Mouse (Mus musculus) C2C12 (cell line): ENCODE results near the gene Gna13.

ENCODE experiments used
- CTCF ChIP-seq: IDR thresholded peaks from one replicate; pipeline ENCODE4 v1.5.1; 2011; ENCODE audit not compliant: control insufficient read depth, insufficient read depth, insufficient read length
- FOSL1 ChIP-seq: IDR thresholded peaks from one replicate; pipeline ENCODE4 v1.8.0; 2011; ENCODE audit warnings: mild to moderate bottlenecking, low read length; ENCODE audit not compliant: poor library complexity, insufficient read depth, severe bottlenecking
- MAX ChIP-seq: IDR thresholded peaks from one replicate; pipeline ENCODE4 v1.6.1; 2011; ENCODE audit warnings: mild to moderate bottlenecking, control low read depth
- MYOD1 ChIP-seq: IDR thresholded peaks from one replicate; pipeline ENCODE4 v1.6.1; 2011; ENCODE audit warnings: low read depth; ENCODE audit not compliant: control insufficient read depth, insufficient read length
- MYOG ChIP-seq: IDR thresholded peaks from one replicate; pipeline ENCODE4 v1.6.1; 2011; ENCODE audit not compliant: control insufficient read depth, insufficient read length; ENCODE audit errors: extremely low read depth
- USF1 ChIP-seq: IDR thresholded peaks from one replicate; pipeline ENCODE4 v1.6.1; 2011; ENCODE audit warnings: low read depth, mild to moderate bottlenecking, control low read depth, moderate library complexity

DNA sequence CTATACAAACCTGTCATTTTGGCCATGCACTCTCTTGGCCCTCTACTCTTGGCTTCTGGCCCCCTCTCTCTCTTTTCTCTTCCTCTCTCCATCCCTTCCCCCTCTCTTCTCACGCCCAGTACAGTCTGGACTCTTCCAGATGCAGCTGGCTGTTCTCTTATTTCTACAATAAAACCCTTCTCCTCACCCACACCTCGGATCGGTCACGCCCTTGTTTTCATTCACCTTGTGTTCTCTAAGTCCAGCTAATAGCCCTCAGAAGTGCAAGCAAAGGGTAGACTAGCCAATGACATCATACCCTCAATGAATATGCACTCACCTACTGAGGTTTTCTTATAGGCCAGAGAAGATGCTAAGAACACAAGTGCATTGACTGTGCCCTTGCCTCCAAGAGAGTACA, 11.1 kb upstream of the Gna13 start:
- TF ChIP-seq CTCF (no peak), FOSL1 (no peak), MAX (no peak), USF1 (no peak), MYOG (no peak), MYOD1 (no peak)
